Comparison of ENCODE assay signal across 10 mouse cellular contexts in the genomic region with DNA sequence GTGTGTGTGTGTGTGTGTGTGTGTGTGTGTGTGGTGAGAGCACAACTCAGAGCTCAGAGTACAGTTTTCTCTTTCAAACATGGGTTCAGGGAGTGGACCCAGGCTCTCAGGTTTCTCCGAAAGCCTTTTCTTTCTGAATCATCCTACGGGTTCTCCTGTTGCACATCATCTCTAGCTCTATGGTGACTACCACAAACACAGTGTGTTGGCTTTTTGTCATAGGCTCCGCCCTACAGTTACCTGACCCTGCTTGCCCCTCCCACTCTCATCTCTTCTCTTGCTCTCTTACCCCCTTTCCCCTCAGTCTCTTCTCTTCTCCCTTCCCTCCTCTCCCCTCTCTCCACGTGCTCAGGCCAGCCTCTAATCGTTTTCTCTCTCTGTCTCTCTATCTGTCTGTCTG. TPM values are rescaled to one million over a fixed set of nuclear protein-coding genes. Genes with fewer than 3 reads are reported as not detected.
DNase-seq lines count a peak whose midpoint lies in the region; ATAC-seq and TF ChIP-seq lines count a peak whose summit lies in the region.
"Had no signal": no experiment of that assay in that cellular context is flagged by ENCODE, and none has a peak within 500 bp of the region (broad histone marks: within the 10 kb centered on the region; RNA-seq: fewer than 3 reads in every experiment).

No protein-coding gene starts in this region.

- H3K4me2 ChIP-seq in lung, postnatal 0 days (replicated peaks; ENCODE audit: low read depth, low read length), result no peak overlapping the region

- no peak overlapping the region for H3K4me3 ChIP-seq in lung, postnatal 0 days (ENCODE audit: low read depth, low read length)
- peak overlapping the region; percentile 20 to 49 for H3K4me3 ChIP-seq in MEL (ENCODE audit: control insufficient read depth in 1 of 2, insufficient read depth in 1 of 2, low read depth in 2 of 2, low read length in 2 of 2)
- H3K4me3 ChIP-seq: forebrain, embryonic 10.5 days had no signal

- H3K9ac ChIP-seq in lung, postnatal 0 days (replicated peaks; ENCODE audit: low read depth), result no peak overlapping the region
- peak overlapping the region; percentile 59 for H3K9ac ChIP-seq in MEL (ENCODE audit: control insufficient read depth, low read depth, low read length, poor library complexity, severe bottlenecking)

- H3K27me3 ChIP-seq in lung, postnatal 0 days (replicated peaks; ENCODE audit: insufficient read depth, low read length), result no peaks in the 10 kb centered on the region
- no peaks in the 10 kb centered on the region for H3K27me3 ChIP-seq in MEL (ENCODE audit: control insufficient read depth in 1 of 2, insufficient read depth in 2 of 2, low read length in 2 of 2)

- H3K36me3 ChIP-seq in lung, postnatal 0 days (ENCODE audit: insufficient read depth, low read length), result no peaks in the 10 kb centered on the region
- no peaks in the 10 kb centered on the region; a peak in 1 of 4 replicates for H3K36me3 ChIP-seq in MEL (ENCODE audit: control insufficient read depth in 1 of 2, insufficient read depth in 2 of 2, low read length in 2 of 2)
- H3K36me3 ChIP-seq: forebrain, embryonic 10.5 days had no signal

- peak; percentile 5; the same call in 1 of the 2 replicates for ATAC-seq in lung, postnatal 0 days
- peak; percentile 23 for ATAC-seq in inflammation-experienced regulatory T-cells, adult 6 months
- peak; percentile 43 for ATAC-seq in megakaryocyte-erythroid progenitor cell, adult 5-6 weeks (replicated peaks; ENCODE audit: low FRiP score, low TSS enrichment, poor library complexity, severe bottlenecking)
- ATAC-seq: hindbrain, embryonic 16.5 days had no signal

- H3K9me3 ChIP-seq in lung, postnatal 0 days (ENCODE audit: low read length), result no peaks in the 10 kb centered on the region
- H3K9me3 ChIP-seq in MEL (replicated peaks; ENCODE audit: insufficient read depth, low read length), result no peaks in the 10 kb centered on the region

- no peaks in the 10 kb centered on the region for H3K4me1 ChIP-seq in lung, postnatal 0 days (ENCODE audit: insufficient read depth, low read depth, low read length)
- peaks cover 5 to 14% of the 10 kb centered on the region in 2 experiments for H3K4me1 ChIP-seq in MEL (ENCODE audit: control insufficient read depth in 1 of 2, insufficient read depth in 2 of 2, low read length in 2 of 2)

- no peak for TF ChIP-seq CTCF in lung, postnatal 0 days (IDR thresholded peaks at IDR 0.05)
- TF ChIP-seq CTCF in MEL (IDR thresholded peaks at IDR 0.05 in 2 of 3, conservative IDR thresholded peaks at IDR 0.05 in 1 of 3; ENCODE audit: control insufficient read depth in 1 of 3, insufficient read depth in 1 of 3, low read depth in 2 of 3, low read length in 3 of 3, poor library complexity in 1 of 3, severe bottlenecking in 1 of 3), result no peak

- TF ChIP-seq POLR2A in MEL (IDR thresholded peaks at IDR 0.05; ENCODE audit: control insufficient read depth in 1 of 2, insufficient read depth in 1 of 2, low read depth in 1 of 2, low read length in 2 of 2, poor library complexity in 1 of 2), result no peak; a peak in 1 of 4 replicates

- WGBS in lung, postnatal 0 days, result 72% methylated on average over 5 of the region's 5 CpGs

- no peak for TF ChIP-seq RAD21 in MEL (IDR thresholded peaks at IDR 0.05; ENCODE audit: low read depth, low read length)

- no peak for DNase-seq in lung, postnatal 0 days (ENCODE audit: low spot score)
- DNase-seq in lung, postnatal 4 days, result no peak
- peak; percentile 74 for DNase-seq in MEL (ENCODE audit: low read depth, low spot score)
- no peak for DNase-seq in embryo, embryonic 9.5 days (ENCODE audit: extremely low spot score)
- DNase-seq in cerebellum, adult 11-12 months, result no peak
- DNase-seq: gastrocnemius, postnatal 36 days had no signal

- H3K79me2 ChIP-seq in MEL (ENCODE audit: control insufficient read depth, insufficient read depth, low read length, poor library complexity), result no peaks in the 10 kb centered on the region

- no peak overlapping the region for H3K27ac ChIP-seq in lung, postnatal 0 days (ENCODE audit: low read length)
- peak overlapping the region; percentile 98 for H3K27ac ChIP-seq in MEL (ENCODE audit: control insufficient read depth, low read depth, low read length)

- no peak for TF ChIP-seq EP300 in lung, postnatal 0 days (IDR thresholded peaks at IDR 0.05)
- TF ChIP-seq EP300 in MEL (IDR thresholded peaks at IDR 0.05; ENCODE audit: low read depth in 1 of 2, low read length in 2 of 2), result no peak; a peak in 1 of 4 replicates

TF ChIP-seq in MEL, 35 proteins besides CTCF, POLR2A, EP300 and RAD21:
- TF ChIP-seq RCOR1 (IDR thresholded peaks at IDR 0.05; ENCODE audit: low read depth, low read length), result 0 out of 2 replicates have a peak, but pooled peaks have one; percentile 2
- 0 out of 2 replicates have a peak, but pooled peaks have one; percentile 6 for TF ChIP-seq ZMIZ1 (IDR thresholded peaks at IDR 0.05; ENCODE audit: low read depth, low read length)
- TF ChIP-seq MYB (IDR thresholded peaks at IDR 0.05; ENCODE audit: low read depth, low read length), result no peak
- TF ChIP-seq GABPA (IDR thresholded peaks at IDR 0.05; ENCODE audit: low read depth, low read length), result no peak
- no peak; the same call in 1 of the 2 replicates for TF ChIP-seq SIN3A (IDR thresholded peaks at IDR 0.05; ENCODE audit: low read length)
- 0 out of 2 replicates have a peak, but pooled peaks have one; percentile 7 for TF ChIP-seq NELFE (IDR thresholded peaks at IDR 0.05; ENCODE audit: low read depth, low read length)

RNA-seq across cellular contexts. Expression of a gene that starts 15.6 kb away (rescaled TPM):
- 8.7 and 9.0 TPM in 2 replicates for polyA plus RNA-seq in lung, postnatal 0 days (2015; fragmentation: Nextera tagmentation; extraction: Ambion mirVana)
- 16.2 and 19.8 TPM in 2 replicates for total RNA-seq in MEL (2012; rRNA removed)
- 10 to 100 TPM; 30.5 to 47.6 TPM for polyA plus RNA-seq in MEL (2012; ENCODE audit: insufficient read depth in 1 of 2, insufficient read length in 2 of 2, low read depth in 1 of 2, low replicate concordance in 2 of 2, missing spikeins in 1 of 2)
- polyA plus RNA-seq in inflammation-experienced regulatory T-cells, adult 6 months (2017; shearing (Covaris generic)), result 10 to 100 TPM; 50.1 to 82.6 (median 80.9) TPM
- total RNA-seq in megakaryocyte-erythroid progenitor cell, adult 5-6 weeks (2014; fragmentation: Nextera tagmentation), result 57.8 and 81.5 TPM in 2 replicates
- 24.6 TPM in 2 replicates for total RNA-seq in megakaryocyte-erythroid progenitor cell, adult 5-6 weeks (2017)

RNA-seq across cellular contexts. Expression of a gene that starts 51.5 kb away (rescaled TPM):
- polyA plus RNA-seq in lung, postnatal 0 days (2015; fragmentation: Nextera tagmentation; extraction: Ambion mirVana), result 11.1 and 12.6 TPM in 2 replicates
- 33.6 and 38.1 TPM in 2 replicates for total RNA-seq in MEL (2012; rRNA removed)
- polyA plus RNA-seq in MEL (2012; ENCODE audit: insufficient read depth in 1 of 2, insufficient read length in 2 of 2, low read depth in 1 of 2, low replicate concordance in 2 of 2, missing spikeins in 1 of 2), result 10 to 100 TPM; 29.9 to 37.0 TPM
- 10 to 100 TPM; 15.2 to 39.5 (median 37.0) TPM for polyA plus RNA-seq in inflammation-experienced regulatory T-cells, adult 6 months (2017; shearing (Covaris generic))
- total RNA-seq in megakaryocyte-erythroid progenitor cell, adult 5-6 weeks (2014; fragmentation: Nextera tagmentation), result 65.0 and 74.2 TPM in 2 replicates
- total RNA-seq in megakaryocyte-erythroid progenitor cell, adult 5-6 weeks (2017), result 86.4 and 108 TPM in 2 replicates
